In the genomic region with DNA sequence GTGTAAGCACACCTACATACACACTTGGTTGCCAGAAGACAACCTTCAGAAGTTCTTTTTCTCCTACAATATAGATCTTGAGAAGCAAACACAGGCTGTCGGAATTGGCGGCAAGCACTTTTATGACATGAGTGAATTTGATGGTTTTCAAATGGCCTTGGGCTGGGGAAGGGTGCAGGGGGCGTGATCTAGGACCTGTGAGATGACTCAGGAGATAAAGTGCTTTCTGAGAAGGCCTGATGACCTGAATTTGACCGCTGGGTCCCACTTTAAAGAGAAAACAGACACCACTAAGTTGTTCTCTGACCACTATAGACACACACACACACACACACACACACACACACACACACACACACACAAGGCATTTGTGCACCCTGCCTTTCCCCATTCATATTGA, we compare ENCODE assay signal across 15 mouse cellular contexts. TPM values are rescaled to one million over a fixed set of nuclear protein-coding genes. Genes with fewer than 3 reads are reported as not detected.
DNase-seq lines count a peak whose midpoint lies in the region.
"Had no signal": no experiment of that assay in that cellular context is flagged by ENCODE, and none has a peak within 500 bp of the region (broad histone marks: within the 10 kb centered on the region; RNA-seq: fewer than 3 reads in every experiment).

No protein-coding gene starts in this region.

- peak; percentile 60 to 86 for DNase-seq in adrenal gland, adult (ENCODE audit: inconsistent age in 2 of 2, low spot score in 1 of 2)
- DNase-seq in adrenal gland, postnatal 25 days = no peak
- DNase-seq in ES-CJ7 (ENCODE audit: low read depth, low spot score) = peak; percentile 40
- peak; percentile 50 for DNase-seq in adrenal gland, adult 8-10 months
- DNase-seq in adrenal gland, postnatal 36 days = peak; percentile 50 to 56
- no peak for DNase-seq in left cerebral cortex, adult 18-20 months (ENCODE audit: low spot score in 2 of 2)
- DNase-seq in layer of hippocampus, adult 9-11 months = no peak
- DNase-seq: cerebellum, adult 11-12 months; cerebellum, adult 8-10 months; cerebellum, postnatal 10 days; cerebellum, postnatal 36 days; embryo, embryonic 11 days; gastrocnemius, postnatal 25 days; heart, adult 2 months; heart, postnatal 14 days had no signal

RNA-seq across cellular contexts. Expression of gene Bysl, which starts 30.3 kb away (rescaled TPM):
- total RNA-seq in adrenal gland, postnatal 25 days (2021) = 15.5 and 22.0 TPM in 2 replicates
- total RNA-seq in adrenal gland, adult 8-10 months (2022) = 10 to 100 TPM; 17.0 to 18.6 (median 17.9) TPM
- total RNA-seq in adrenal gland, postnatal 36 days (2021) = 10 to 100 TPM; 18.7 to 24.8 TPM
- total RNA-seq in left cerebral cortex, adult 18-20 months (2021) = 10 to 100 TPM; 18.3 to 18.7 TPM

RNA-seq across cellular contexts. Expression of gene Med20, which starts 30.4 kb away (rescaled TPM):
- total RNA-seq in adrenal gland, postnatal 25 days (2021) = 38.7 and 40.5 TPM in 2 replicates
- 10 to 100 TPM; 42.6 to 53.7 (median 48.3) TPM for total RNA-seq in adrenal gland, adult 8-10 months (2022)
- 10 to 100 TPM; 39.5 to 40.0 TPM for total RNA-seq in adrenal gland, postnatal 36 days (2021)
- 10 to 100 TPM; 33.0 to 33.5 TPM for total RNA-seq in left cerebral cortex, adult 18-20 months (2021)

RNA-seq across cellular contexts. Expression of gene Gm20517, which starts 30.4 kb away (rescaled TPM):
- 1.4 and 3.9 TPM in 2 replicates for total RNA-seq in adrenal gland, postnatal 25 days (2021)
- 1 to 10 TPM; 3.5 to 6.0 (median 5.1) TPM for total RNA-seq in adrenal gland, adult 8-10 months (2022)
- total RNA-seq in adrenal gland, postnatal 36 days (2021) = 1 to 10 TPM; 3.4 to 3.7 TPM
- total RNA-seq in left cerebral cortex, adult 18-20 months (2021) = 1 to 10 TPM; 3.3 to 8.3 TPM

RNA-seq across cellular contexts. Expression of gene Usp49, which starts 49.5 kb away (rescaled TPM):
- total RNA-seq in adrenal gland, postnatal 25 days (2021) = 8.8 and 9.3 TPM in 2 replicates
- total RNA-seq in adrenal gland, adult 8-10 months (2022) = 10 to 100 TPM in 1 of 4 experiments, 1 to 10 TPM in 3; 4.1 to 11.1 (median 6.8) TPM
- total RNA-seq in adrenal gland, postnatal 36 days (2021) = 1 to 10 TPM; 4.1 to 5.6 TPM
- total RNA-seq in left cerebral cortex, adult 18-20 months (2021) = 10 to 100 TPM in 1 of 2 experiments, 1 to 10 TPM in 1; 8.0 to 11.3 TPM

Comparison
In these comparisons a context has a peak if more than half of its experiments do, and no peak if none do; other contexts are left out.
1. DNase-seq: peak in adrenal gland, adult (2 of 2), ES-CJ7 (single experiment), adrenal gland, adult 8-10 months (single experiment) and adrenal gland, postnatal 36 days (2 of 2); none in adrenal gland, postnatal 25 days (single experiment), left cerebral cortex, adult 18-20 months (0 of 2) and layer of hippocampus, adult 9-11 months (single experiment).